Mouse (Mus musculus): ENCODE measurements around the gene Ptch1.

Ptch1 gene

DNA sequence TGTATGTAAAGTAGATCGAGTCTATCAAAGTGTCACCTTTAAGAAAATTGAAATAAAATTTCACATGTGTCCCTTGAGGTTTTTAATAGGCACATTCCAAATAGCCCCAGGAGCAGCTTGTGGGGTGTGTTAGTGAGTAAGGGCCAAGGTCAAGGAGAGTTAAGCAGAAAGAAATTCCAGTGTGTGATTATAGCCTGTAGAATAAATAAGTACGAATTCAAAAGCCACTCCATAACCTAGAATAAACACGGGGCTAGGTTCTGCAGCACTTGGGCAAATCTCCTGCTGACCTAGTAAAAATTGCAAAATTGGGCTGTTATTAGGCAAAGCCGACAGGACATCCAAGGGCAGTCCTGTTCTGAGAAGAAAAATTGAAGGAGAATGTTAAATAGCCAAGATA, 38.4 kb downstream of the Ptch1 start:
- DNase-seq (ENCODE audit: low spot score) = no peak

DNA sequence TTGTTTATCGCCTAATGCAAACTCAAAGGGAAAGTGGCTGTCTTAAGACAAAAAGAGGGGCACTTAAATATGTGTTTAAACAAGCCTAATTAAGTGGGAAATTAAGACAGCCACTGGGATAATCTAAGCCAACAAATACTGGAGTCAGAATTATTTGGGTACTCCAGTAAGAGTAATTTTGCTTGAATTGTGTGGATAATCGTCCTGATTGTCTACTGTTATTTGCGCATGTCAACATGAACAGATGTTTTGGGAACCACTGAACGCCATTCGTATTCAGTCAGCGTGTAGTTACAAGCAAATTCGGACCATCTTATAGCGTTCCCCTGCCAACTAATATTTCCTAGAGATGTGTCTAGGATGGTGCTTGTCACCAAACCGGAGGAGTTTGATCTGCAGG, 42.5 kb downstream of the Ptch1 start:
- DNase-seq (ENCODE audit: low spot score) = no peak

DNA sequence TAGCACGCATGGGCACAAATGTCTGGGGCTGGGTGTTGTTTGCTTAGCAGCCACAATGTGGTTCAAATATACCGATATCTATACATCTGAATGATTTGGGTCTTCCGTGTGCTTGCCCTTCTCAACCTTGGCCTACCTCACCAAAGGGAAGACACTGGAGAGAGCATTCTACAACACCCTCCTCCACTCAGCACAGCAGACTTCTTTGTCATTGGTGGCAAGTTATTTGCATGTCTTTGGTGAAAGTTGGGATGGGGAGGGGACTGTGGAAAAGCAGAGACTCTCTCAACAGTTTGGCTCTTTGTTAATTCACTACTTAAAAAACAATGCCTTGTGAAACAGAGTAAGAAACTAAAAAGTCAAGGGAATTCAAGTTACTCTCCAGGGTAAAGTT, 43.0 kb downstream of the Ptch1 start:
- DNase-seq (ENCODE audit: low spot score) = no peak

DNA sequence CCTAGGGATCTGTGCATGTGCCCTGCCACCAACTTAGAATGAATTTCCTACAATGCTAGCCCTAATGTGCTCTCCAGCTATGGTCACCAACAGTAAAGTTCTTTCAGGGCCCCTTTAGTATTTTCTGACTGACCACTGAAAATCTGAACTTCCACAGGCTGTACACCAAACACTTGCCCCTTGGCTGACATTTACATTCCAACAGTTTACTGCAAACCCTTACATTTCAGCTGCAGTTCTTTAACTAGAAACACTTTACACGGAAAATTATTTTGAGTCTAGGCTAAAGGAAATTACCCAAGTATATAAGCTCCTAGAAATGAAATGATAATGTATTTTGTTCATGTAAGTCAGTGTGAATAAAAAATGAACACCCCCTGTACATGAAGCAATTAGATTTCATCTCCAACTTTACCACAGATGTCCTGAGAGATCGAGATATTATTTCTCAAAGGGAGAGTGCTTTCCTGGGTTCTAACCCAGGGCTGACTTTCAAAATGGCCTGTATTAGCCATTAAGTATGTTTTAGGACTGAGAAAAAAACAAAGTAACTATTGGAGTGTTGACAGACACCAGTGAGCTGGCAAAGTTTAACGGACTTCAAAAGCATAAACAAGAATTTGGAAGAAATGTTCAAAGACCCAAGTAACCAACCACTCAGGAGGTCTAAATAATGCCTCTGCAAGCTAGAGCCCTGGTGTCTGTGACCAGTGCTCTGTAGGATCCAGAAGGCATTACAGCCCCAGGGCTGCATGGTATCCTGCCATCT, 43.6 kb downstream of the Ptch1 start:
- no peak for DNase-seq (ENCODE audit: low spot score)

DNA sequence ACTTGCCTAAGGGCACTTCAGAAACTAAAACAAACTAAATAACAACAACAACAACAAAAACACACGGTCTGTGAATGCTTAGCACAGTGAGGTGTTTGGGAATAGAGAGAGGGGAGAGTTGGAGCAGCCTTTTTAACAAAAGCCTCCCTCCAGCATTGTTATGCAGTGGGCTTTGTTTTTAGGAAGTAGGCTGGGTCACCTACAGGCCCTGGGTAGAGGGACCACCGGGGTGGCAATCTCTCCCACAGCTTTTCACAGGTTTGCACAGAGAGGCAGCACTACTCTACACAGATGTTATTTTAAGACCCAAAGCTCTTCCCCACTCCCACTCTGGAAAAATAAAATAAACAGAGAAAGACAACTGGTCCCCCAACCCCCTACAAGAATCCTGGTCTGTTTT, 44.5 kb downstream of the Ptch1 start:
- DNase-seq (ENCODE audit: low spot score) = no peak

DNA sequence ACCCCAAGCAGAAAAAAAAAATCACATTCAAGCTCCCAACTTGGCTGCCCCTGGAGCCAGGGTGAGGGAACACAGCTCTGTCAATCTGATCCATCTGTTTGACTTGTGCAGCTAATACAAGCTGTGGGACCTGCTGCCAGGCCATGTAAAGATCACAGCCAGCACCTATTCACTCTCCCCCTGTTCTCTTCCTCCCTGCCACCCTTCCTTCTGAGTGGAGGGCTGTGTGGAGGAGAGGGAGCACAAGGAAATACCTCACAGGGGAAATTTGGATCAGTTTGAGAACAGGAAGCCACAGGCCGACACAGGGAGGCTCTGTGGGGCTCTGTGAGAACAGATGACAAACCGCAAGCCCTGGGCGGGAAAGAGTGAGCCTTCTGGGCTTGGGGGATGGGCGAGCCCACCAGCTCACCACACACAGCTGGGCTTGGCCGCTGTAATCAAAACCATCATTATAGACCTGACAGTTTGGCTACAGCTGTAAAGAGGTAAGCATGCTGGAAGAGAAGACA, 45.2 kb downstream of the Ptch1 start:
- peak; percentile 82 for DNase-seq (ENCODE audit: low spot score)

DNA sequence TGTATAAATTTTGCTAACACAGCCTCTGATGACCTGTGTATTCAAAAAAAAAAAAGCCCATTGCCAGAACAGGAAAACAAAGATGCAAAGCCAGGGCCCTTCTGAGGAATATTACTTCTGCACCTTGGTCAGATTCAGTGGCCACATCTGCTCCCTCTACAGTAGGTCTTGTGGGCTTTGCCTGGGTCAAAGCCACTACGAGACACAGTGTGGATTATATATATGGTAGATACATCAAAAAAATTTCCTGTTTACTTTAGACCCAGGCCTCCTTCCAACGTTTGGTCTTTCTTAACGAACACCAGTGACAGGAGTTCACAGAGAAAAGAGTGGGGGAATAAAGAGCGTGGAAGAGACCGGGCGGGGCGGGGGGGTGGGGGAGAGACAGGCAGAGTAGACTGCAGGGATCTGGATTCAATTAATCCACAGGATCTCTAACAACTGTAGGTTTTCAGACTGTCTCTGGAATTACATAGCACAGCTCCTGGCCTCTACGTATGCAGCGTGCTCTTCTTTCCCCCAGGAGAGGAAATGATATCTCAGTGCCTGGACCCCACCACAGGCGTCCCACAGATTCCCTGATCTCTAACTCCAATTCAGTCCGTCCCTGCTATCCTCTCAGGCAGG, 47.7 kb downstream of the Ptch1 start:
- no peak for DNase-seq (ENCODE audit: low spot score)

DNA sequence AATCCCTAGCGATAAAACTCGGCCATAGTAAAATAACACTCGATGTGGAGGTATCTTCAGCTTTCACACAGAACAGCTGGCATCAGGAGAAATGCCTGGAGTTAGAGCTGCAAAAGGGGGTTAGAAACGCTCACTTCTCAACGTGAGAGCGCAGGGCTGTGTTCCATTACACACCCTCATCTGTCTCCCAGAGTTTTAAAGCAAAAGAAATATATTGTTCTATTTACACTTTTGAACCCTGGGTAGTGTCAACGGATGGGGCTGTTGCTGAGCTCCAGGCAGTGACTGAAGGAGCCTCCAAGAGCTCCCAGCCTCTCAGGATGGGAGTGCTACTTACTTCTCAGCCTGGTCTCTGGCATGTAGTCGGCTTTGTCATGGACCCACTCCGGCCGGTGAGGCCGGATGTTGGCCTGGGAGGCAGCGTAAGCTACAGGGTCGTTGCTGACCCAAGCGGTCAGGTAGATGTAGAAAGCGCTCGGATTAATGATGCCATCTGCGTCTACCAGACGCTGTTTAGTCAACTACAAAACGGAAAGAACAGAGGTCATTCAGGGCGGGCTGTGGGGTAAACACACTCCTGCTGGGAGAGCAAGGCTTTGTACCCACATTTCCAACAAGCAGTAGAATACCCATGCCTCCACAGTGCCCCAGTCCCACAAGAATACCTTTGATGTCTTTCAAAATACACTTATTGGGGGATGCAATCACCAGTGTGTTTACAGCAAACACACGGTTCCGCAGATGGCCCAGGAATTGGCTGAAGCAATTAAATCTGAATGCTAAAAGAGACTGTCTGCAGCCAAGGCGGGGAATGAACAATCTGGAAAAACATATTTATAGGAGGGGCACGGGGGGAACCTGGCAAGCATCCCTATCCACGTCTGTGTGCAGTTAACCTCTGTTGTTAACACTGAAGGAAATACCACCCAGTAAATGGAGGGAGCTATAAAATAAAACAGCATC, 48.5 kb downstream of the Ptch1 start:
- DNase-seq (ENCODE audit: low spot score) = no peak

DNA sequence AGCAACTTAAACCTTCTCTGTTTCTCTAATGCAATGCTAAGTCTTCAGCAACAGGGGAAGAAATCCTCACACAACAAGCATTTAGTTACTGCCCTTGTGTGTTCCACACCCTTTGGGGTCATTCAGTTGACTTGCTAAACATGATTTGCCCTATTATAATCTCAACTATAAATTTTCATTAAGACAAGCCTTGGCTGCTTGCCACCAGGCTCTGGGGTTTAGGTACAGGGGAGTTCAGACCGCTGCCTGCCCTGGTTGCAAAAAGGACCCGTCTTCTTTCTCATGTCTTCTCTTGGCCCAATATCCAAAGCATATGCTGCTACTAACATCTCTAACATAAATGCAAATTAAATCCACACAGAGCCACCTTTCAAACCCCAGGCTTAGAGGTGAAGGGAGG, 49.3 kb downstream of the Ptch1 start:
- no peak for DNase-seq (ENCODE audit: low spot score)

DNA sequence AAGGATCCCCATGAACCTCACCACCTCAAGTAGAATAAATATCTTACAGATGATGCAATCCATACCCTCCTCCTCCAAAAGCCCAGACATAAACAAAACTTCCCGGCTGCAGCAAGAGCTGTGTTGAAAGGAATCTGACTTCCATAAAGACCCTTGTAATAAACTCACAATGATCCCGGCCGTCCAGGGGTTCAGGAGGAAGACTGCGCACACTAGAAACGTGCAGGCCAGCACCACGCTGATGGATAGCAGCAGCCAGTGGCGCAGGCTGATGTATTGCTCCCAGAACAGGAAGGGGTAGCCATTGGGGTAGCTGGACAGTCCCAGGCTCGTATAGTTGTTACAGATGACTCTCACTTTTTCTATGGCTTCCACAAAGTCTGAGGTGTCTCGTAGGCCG, 50.6 kb downstream of the Ptch1 start:
- no peak for DNase-seq (ENCODE audit: low spot score)

DNA sequence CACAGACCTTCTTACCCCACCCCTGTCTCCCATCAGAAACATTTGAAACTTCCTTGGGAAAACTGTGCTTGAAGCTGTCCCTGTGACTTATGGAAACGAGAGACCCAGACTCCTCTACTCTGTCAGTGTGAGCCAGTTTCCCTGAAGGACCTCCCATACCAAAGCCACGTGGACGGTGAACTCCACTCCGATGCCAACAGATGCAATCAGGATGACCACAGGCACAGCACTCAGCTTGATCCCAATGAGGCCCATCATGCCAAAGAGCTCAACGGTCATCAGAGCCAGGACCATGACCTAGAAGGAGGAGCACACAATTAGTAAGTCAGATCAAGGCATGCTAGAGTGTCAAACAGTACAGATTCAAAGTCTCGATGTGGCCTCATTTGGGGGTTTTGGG, 53.3 kb downstream of the Ptch1 start:
- DNase-seq (ENCODE audit: low spot score) = no peak

DNA sequence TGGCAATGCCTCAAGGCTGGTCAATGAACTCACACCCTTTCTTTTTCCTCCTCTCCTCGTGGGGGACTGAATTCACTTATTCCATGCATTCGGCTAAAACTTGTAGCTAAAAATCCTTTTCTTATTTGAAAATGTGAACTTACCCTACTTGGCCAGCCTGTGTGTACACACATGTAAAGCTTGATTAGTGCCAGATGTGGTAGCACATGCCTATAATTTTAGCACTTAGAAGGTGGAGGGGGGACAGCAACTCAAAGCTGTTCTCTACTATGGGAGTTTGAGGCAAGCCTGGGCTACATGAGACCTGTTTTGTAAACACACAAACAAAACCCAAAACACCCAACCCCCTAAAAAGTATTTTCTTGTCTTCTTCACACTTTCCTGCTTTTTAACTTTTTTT, 56.9 kb downstream of the Ptch1 start:
- DNase-seq (ENCODE audit: low spot score) = no peak

DNA sequence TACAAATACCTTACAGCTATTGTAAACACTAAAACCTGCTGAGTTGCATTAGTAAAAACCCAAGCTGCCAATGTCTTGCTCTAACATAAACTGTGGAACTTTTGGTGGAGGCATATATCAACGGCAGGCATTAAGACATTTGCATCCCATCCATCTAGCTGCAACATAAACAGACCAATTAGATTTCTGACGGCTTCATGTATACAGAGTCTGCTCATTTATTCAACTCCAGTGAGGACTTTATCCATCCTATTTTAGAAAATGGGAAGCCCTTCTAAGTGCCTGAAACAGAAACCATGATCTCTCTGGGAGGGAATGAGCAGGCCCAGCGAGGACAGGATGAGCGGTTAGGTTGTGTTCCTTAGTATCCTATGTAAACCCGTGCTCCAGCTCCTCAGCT, 57.9 kb downstream of the Ptch1 start:
- DNase-seq (ENCODE audit: low spot score) = no peak

DNA sequence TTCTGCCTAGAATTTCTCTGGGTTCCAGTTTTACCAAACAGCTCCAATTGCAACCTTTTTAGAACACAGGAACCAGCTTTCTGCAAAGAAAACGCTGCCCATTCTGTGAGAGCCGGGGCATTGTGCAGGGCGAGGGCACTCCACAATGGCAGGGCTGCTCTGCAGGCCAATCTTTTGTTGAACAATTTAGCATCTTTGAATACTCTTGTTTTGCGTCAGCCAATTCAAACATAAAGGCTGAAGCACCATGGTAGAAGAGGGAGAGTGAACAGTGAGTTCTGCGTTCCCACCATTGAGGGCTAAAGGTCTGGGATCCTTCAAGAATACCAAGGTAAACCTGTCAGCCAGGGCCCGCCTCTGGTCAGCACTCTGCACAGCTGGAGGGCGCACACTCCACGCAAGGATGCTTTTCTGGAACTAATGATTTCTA, 58.5 kb downstream of the Ptch1 start:
- DNase-seq (ENCODE audit: low spot score) = peak; percentile 62

DNA sequence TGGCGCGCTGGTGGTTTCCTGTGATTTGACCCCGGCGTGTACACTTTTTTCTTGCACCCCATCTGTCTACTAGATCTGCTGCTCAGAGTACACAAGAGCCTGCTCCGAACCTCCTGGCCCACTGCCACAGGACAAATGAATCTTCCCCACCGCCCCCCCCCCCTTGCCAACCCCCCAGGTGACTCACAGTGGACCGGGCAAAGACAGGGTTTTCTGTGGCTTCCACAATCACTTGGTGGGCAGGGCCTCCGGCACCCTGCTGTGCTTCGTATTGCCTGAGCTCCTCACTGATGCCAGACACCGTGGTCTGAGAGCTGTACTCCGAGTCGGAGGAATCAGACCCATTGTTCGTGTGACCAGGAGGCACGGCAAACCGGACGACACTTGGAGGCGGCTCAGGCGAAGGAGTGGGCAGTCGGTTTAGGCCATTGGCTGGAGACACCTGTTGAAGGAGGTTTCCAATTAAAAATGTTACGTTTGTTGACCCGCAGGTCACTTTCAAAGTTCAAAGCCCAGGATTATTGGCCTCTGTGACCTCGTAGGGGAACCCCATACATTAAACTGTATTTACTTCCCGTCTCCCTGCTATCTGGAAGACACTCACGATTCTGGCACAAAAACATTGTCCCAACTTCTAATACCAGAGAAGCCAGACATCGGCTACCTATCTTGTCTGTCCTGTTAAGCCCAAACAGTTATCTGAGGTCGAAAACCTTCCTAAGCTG, 59.9 kb downstream of the Ptch1 start:
- peak; percentile 30 for DNase-seq (ENCODE audit: low spot score)

DNA sequence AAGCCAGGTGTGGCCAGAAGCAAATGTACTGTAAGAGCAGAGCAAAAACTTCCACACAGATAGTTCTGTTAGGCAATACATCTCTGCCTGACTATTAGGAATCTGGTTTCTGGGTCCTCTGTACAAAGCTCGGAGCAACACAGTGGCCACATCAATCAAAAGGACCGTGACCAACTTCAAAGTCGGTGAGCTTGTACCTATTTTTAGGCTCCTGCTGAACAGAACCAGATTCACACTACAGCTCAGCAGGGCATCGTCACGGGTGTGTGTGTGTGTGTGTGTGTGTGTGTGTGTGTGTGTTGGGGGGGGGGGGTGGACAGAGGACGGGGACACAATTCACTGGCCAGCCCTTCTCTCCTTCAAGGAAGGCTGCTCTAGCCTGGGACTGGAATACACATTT, 61.0 kb downstream of the Ptch1 start:
- DNase-seq (ENCODE audit: low spot score) = peak; percentile 64

DNA sequence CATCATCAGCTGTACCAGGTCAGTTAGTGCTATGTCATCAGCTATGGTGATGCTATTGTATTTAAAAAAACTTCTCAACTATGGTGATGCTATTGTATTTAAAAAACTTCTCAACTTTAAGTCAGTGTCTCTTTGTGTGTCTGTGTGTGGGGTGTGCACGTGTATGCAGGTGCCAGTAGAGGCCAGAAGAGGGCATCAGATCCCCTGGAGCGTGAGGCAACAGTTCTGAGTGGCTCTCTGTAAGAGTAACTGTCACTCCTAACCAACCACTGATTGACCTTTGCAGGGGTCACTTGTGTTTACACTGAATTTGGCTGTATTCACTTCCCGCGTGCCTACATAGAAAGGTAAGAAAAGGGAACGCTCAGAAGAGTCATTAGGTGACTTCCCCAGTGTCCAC, 65.6 kb downstream of the Ptch1 start:
- no peak for DNase-seq (ENCODE audit: low spot score)

DNA sequence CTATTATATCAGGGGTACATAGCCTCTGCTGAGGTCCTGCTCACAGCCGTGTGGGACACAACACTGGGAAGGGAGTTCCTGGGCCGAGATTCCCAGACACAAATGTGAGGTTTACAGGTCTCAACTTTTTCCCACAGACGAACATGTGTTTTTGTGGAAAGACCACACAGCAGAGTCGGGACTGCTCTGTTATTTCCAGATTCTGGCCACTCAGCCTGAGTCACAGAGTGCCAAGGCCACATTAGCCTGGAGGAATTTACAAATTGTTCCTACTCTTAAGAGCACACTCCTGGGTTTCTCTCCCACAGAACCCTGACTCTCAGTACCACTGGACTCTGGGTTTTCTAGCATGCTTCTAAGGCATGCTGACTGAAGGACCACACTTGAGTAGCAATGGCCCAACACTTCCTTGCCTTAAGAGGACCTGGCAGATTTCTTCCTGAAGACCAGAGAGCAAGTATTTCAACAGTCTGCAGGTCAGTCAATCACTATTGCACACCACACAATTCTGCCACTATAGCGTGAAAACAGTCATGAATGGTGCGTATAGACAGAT, 66.3 kb downstream of the Ptch1 start:
- DNase-seq (ENCODE audit: low spot score) = no peak

DNA sequence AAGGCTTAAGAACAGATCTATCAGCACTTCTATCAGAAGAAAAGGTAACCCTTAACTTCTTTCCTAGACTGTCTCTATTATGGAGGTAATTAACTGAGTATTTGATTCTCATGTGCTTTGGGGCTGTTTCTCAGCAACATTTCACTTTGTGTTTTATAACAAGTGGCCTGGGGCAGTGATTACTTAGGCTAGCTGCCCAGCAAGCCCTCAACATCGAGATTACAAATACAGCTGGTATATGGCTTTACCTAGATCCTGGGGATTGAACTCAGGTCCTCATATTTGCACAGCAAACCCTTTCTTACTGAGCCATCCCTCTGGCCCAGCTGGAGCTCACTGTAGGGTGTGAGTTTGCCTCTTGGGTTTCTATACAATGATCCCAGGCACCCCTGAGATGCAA, 67.0 kb downstream of the Ptch1 start:
- DNase-seq (ENCODE audit: low spot score) = no peak

DNA sequence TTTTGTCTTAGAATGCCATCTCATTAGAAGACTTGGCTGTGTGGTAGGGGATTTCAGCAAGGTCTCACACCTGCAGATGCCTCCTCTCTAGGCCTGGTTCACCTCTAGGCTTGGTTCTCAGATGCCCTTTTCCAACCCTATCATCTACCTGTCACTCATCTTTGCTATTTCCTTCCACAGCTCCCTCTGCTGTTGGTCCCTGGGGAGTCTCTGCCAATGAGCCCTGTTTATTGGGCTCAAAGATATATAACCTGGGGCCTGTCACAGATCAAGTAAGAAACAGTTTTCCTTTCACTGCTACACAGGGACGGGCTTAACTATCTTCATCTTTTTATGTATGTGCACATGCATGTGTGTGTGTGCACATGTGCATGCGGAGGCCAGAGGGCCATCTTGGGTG, 71.0 kb downstream of the Ptch1 start:
- no peak for DNase-seq (ENCODE audit: low spot score)

DNA sequence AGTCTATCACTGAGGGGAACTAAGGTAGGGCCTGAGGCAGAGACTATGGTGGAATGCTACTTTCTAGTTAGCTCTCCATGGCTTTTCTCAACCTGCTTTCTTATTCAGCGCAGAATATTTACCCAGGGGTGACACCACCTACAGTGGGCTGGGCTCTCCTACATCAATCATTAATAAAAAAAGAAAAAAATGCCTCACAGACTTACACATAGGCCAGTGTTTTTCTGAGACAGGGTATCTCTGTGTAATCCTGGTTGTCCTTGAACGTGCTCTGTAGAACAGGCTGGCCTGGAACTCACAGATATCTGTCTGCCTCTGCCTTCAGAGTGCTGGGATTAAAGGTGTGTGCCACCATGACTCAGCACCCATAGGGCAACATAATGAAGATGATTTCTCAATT, 73.9 kb downstream of the Ptch1 start:
- DNase-seq (ENCODE audit: low spot score) = no peak

All from embryo, embryonic 10.5 days (tissue).